Mouse (Mus musculus): ENCODE measurements around the gene Trappc10.

- TF ChIP-seq POLR2A (IDR thresholded peaks at IDR 0.05; ENCODE audit: insufficient read depth, low read length) = no peak
- no peak for TF ChIP-seq CTCF (IDR thresholded peaks at IDR 0.05; ENCODE audit: low read depth, low read length)
Observed at GRCm38 (mm10) chr10:78285409-78285808, 41.0 kb upstream of the Trappc10 start.

Data from ES-Bruce4 (cell line).